Comparison of ENCODE assay signal across 9 mouse cellular contexts in genomic region chr11:112926330-112927025, GRCm38 (mm10).
DNase-seq lines count a peak whose midpoint lies in the region; ATAC-seq and TF ChIP-seq lines count a peak whose summit lies in the region.
"Had no signal": no experiment of that assay in that cellular context is flagged by ENCODE, and none has a peak within 500 bp of the region (broad histone marks: within the 10 kb centered on the region; RNA-seq: fewer than 3 reads in every experiment).

No protein-coding gene starts in this region.

- 55% methylated on average over 19 of the region's 19 CpGs for WGBS in embryonic facial prominence, embryonic 14.5 days
- WGBS in embryonic facial prominence, embryonic 10.5 days: 90% methylated on average over 19 of the region's 19 CpGs
- WGBS in stomach, embryonic 14.5 days: 39% methylated on average over 19 of the region's 19 CpGs
- 48% methylated on average over 19 of the region's 19 CpGs for WGBS in stomach, postnatal 0 days

- no peak overlapping the region for H3K4me3 ChIP-seq in embryonic facial prominence, embryonic 14.5 days (ENCODE audit: low read depth, low read length)
- H3K4me3 ChIP-seq in embryonic facial prominence, embryonic 10.5 days: no peak overlapping the region
- no peak overlapping the region for H3K4me3 ChIP-seq in stomach, embryonic 14.5 days (ENCODE audit: low read depth, low read length)
- H3K4me3 ChIP-seq in stomach, postnatal 0 days (ENCODE audit: low read depth, low read length): no peak overlapping the region
- H3K4me3 ChIP-seq: midbrain, embryonic 12.5 days had no signal

- H3K27me3 ChIP-seq in embryonic facial prominence, embryonic 14.5 days (replicated peaks; ENCODE audit: control insufficient read depth, insufficient read depth, low read length): no peaks in the 10 kb centered on the region
- H3K27me3 ChIP-seq in embryonic facial prominence, embryonic 10.5 days (replicated peaks; ENCODE audit: low read depth, poor library complexity, severe bottlenecking): no peaks in the 10 kb centered on the region
- no peaks in the 10 kb centered on the region for H3K27me3 ChIP-seq in stomach, embryonic 14.5 days (ENCODE audit: control insufficient read depth, insufficient read depth, low read length)
- no peaks in the 10 kb centered on the region for H3K27me3 ChIP-seq in stomach, postnatal 0 days (ENCODE audit: control insufficient read depth, insufficient read depth, low read length)
- H3K27me3 ChIP-seq: midbrain, embryonic 12.5 days had no signal

- H3K4me1 ChIP-seq in embryonic facial prominence, embryonic 14.5 days (ENCODE audit: control insufficient read depth, insufficient read depth, low read length): no peaks in the 10 kb centered on the region
- peaks cover 14% of the 10 kb centered on the region for H3K4me1 ChIP-seq in embryonic facial prominence, embryonic 10.5 days
- no peaks in the 10 kb centered on the region; the same call in none of the 2 replicates for H3K4me1 ChIP-seq in stomach, embryonic 14.5 days (ENCODE audit: control insufficient read depth, insufficient read depth, low read length)
- no peaks in the 10 kb centered on the region for H3K4me1 ChIP-seq in stomach, postnatal 0 days (replicated peaks; ENCODE audit: control insufficient read depth, insufficient read depth)

- no peaks in the 10 kb centered on the region for H3K9me3 ChIP-seq in embryonic facial prominence, embryonic 14.5 days (ENCODE audit: control insufficient read depth, low read length)
- peaks cover 3% of the 10 kb centered on the region; the same call in 1 of the 2 replicates for H3K9me3 ChIP-seq in embryonic facial prominence, embryonic 10.5 days
- H3K9me3 ChIP-seq in stomach, embryonic 14.5 days (ENCODE audit: control insufficient read depth, low read depth, low read length): no peaks in the 10 kb centered on the region
- no peaks in the 10 kb centered on the region for H3K9me3 ChIP-seq in stomach, postnatal 0 days (ENCODE audit: control insufficient read depth, low read length)
- H3K9me3 ChIP-seq: midbrain, embryonic 12.5 days had no signal

- no peak for TF ChIP-seq EP300 in stomach, postnatal 0 days (optimal IDR thresholded peaks at IDR 0.05)

- DNase-seq in embryonic facial prominence, embryonic 14.5 days (ENCODE audit: low spot score): peak; percentile 78
- no peak for DNase-seq in embryonic facial prominence, embryonic 10.5 days (ENCODE audit: low spot score)
- no peak for DNase-seq in stomach, postnatal 0 days (ENCODE audit: low spot score)
- peak; percentile 62 for DNase-seq in kidney, postnatal 10 days
- peak; percentile 11 for DNase-seq in ovary, postnatal 36 days (ENCODE audit: low spot score)
- no peak for DNase-seq in T-cell, adult 2 months (ENCODE audit: low spot score)
- no peak for DNase-seq in spleen, postnatal 10 days (ENCODE audit: low spot score in 2 of 2)

- no peak overlapping the region for H3K4me2 ChIP-seq in embryonic facial prominence, embryonic 14.5 days (ENCODE audit: low read depth, low read length)
- no peak overlapping the region for H3K4me2 ChIP-seq in stomach, embryonic 14.5 days (replicated peaks; ENCODE audit: low read depth, low read length)
- no peak overlapping the region for H3K4me2 ChIP-seq in stomach, postnatal 0 days (replicated peaks; ENCODE audit: low read depth)
- H3K4me2 ChIP-seq: midbrain, embryonic 12.5 days had no signal

- no peak for TF ChIP-seq CTCF in stomach, postnatal 0 days (IDR thresholded peaks at IDR 0.05; ENCODE audit: low read depth)

- H3K27ac ChIP-seq in embryonic facial prominence, embryonic 14.5 days (replicated peaks; ENCODE audit: low read depth, low read length): no peak overlapping the region
- no peak overlapping the region for H3K27ac ChIP-seq in embryonic facial prominence, embryonic 10.5 days (replicated peaks)
- H3K27ac ChIP-seq in stomach, embryonic 14.5 days (ENCODE audit: low read length): peak overlapping the region; percentile 52; the same call in 1 of the 2 replicates
- H3K27ac ChIP-seq in stomach, postnatal 0 days (replicated peaks): no peak overlapping the region
- H3K27ac ChIP-seq: midbrain, embryonic 12.5 days had no signal

- H3K36me3 ChIP-seq in embryonic facial prominence, embryonic 14.5 days (ENCODE audit: control insufficient read depth, insufficient read depth, low read length): no peaks in the 10 kb centered on the region
- H3K36me3 ChIP-seq in embryonic facial prominence, embryonic 10.5 days (replicated peaks): no peaks in the 10 kb centered on the region
- no peaks in the 10 kb centered on the region for H3K36me3 ChIP-seq in stomach, embryonic 14.5 days (ENCODE audit: control insufficient read depth, insufficient read depth, low read length)
- no peaks in the 10 kb centered on the region for H3K36me3 ChIP-seq in stomach, postnatal 0 days (ENCODE audit: control insufficient read depth, insufficient read depth, low read length)
- H3K36me3 ChIP-seq: midbrain, embryonic 12.5 days had no signal

- H3K9ac ChIP-seq in embryonic facial prominence, embryonic 14.5 days (ENCODE audit: low read depth, low read length): no peak overlapping the region
- no peak overlapping the region for H3K9ac ChIP-seq in stomach, embryonic 14.5 days (replicated peaks; ENCODE audit: low read depth, low read length)
- H3K9ac ChIP-seq in stomach, postnatal 0 days (ENCODE audit: low read length): no peak overlapping the region
- H3K9ac ChIP-seq: midbrain, embryonic 12.5 days had no signal

- no peak for ATAC-seq in embryonic facial prominence, embryonic 14.5 days (ENCODE audit: low read depth)
- peak; percentile 46; the same call in 1 of the 2 replicates for ATAC-seq in stomach, embryonic 14.5 days (ENCODE audit: insufficient number of reproducible peaks, insufficient read depth, low FRiP score, low read depth)
- ATAC-seq in stomach, postnatal 0 days (ENCODE audit: low FRiP score, low TSS enrichment): no peak

Comparison
In these comparisons a context has a peak if more than half of its experiments do, and no peak if none do; other contexts are left out.
1. DNase-seq: peak in embryonic facial prominence, embryonic 14.5 days (single experiment), kidney, postnatal 10 days (single experiment) and ovary, postnatal 36 days (single experiment); none in embryonic facial prominence, embryonic 10.5 days (single experiment), stomach, postnatal 0 days (single experiment), T-cell, adult 2 months (single experiment) and spleen, postnatal 10 days (0 of 2).